Mouse (Mus musculus) common myeloid progenitor, adult 5-6 weeks (primary cell): ENCODE results near the gene Wdr91. TPM values are rescaled to one million over a fixed set of nuclear protein-coding genes. Genes with fewer than 3 reads are reported as not detected.

Experiments
- ATAC-seq: replicated peaks from 2 replicates; pipeline ENCODE4 v1.8.0; 2016; ENCODE audit warnings: low read depth, mild to moderate bottlenecking, moderate TSS enrichment, inconsistent platforms; ENCODE audit not compliant: poor library complexity, severe bottlenecking
- total RNA-seq: library from RNA; stranded (forward); fragments of 200-1000, 187-1606 nt; gene quantifications from 2 replicates; pipeline ENCODE4 v1.2.3, GENCODE M21; 2017

Wdr91 gene
- total RNA-seq, 1 experiment from 2014 or later, result 25.1 TPM

- ATAC-seq, result no peak
Measured at GRCm38 (mm10) chr6:34920631-34921030, 10.0 kb upstream of the Wdr91 start.

- no peak for ATAC-seq
Measured at GRCm38 (mm10) chr6:34919956-34920355, 9.3 kb upstream of the Wdr91 start, which contains the start of gene Stra8. Gene Stra8 (plus strand): TSS chr6:34920163.

DNA sequence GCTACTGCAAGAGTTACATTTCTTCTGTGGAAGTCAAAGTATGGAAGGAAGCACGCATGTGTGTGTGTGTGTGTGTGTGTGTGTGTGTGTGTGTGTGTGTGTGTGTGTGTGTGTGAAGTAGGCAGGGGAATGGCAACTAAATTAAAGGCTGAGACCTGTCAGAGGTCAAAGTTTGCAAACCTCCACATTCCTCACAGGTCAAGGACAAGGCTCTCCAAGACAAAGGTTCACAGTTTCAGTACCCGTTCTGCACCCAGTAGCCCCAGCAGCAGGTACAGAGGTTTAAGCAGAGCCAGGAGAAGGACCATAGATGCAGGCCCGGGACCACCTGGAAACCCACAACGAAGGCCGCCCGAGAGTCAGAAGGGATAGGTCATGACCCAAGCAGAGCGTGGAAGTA, 8.5 kb upstream of the Wdr91 start:
- no peak for ATAC-seq

- no peak for ATAC-seq
Measured at GRCm38 (mm10) chr6:34914462-34914861, 3.8 kb upstream of the Wdr91 start.

- no peak for ATAC-seq
Measured at GRCm38 (mm10) chr6:34913341-34914040, 2.8 kb upstream of the Wdr91 start.

DNA sequence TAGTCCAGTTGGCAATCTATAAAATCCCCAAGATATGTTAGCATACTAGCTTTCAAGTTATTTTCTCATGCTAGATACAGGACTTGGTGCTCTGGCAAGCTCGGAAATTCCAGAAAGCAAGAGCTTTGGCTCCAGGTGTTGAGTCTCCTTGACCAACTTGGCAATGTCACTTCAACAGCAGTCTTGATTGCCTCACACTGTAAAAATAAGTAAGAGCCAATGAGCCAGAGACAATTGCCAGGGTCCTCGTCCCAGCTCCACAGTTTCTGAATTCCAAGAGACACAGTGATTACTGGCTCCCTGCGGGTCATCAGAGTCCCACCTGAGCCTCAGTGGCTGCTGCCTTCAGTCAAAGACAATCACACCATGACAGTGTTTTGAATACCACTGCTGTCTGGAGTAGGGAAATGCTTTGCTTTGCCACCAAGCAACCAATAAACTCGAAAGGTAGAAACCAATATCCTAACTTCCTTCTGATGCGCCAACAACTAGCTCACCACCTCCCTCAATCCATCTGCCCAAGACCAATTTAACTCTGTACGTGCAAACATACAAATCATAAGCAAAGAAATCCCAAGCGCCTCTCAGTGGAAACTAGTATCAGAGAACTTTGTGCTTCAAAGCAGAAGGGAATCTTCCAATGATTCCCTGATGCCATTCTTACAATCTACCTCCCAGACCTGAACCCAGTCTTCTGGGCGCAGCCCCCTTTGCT, 888 bp downstream of the Wdr91 start:
- ATAC-seq, result no peak

- no peak for ATAC-seq
Measured at GRCm38 (mm10) chr6:34907696-34908260, 2.9 kb downstream of the Wdr91 start.

DNA sequence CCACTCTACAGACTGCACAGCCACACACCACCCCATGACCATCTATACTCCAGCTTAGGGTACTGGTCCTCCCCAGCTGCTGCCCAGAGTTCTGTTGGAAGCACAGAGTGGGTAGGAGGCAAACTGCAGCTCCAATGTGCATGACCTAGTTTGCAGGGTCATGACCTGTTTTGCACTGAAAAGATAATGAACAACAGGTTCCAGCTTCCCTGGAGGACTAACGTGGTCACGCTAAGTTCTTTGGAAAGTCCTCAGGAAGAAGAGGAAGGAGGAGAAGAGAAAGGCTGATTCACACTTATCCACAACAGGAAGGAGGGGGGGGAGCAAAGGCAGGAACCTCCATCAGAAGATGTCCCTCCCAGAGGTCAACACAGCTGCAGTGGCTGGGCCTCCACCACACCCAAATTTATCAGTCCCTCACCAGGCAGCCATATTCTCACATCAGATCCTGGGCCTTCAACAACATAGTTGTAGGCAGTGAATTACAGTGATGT, 3.5 kb downstream of the Wdr91 start:
- no peak for ATAC-seq

DNA sequence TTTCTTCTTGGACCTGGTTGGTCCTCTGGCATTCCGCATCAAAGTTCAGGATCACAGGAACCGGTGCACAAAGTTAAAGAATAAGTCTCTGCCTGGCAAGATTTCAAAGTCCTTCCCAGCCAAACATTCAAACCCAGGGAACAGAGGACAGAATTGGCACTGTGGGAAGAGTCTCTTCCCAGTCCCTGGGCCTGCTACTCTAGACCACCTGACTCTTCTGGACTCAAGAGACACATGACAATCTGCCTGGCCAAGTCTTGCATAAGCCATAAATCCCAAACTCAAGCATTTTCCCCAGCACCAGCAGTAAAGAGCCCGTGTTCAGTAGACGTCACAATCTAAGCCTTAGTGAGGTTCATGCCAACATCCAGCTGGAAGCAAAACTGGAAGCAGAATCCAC, 4.0 kb downstream of the Wdr91 start:
- no peak for ATAC-seq

DNA sequence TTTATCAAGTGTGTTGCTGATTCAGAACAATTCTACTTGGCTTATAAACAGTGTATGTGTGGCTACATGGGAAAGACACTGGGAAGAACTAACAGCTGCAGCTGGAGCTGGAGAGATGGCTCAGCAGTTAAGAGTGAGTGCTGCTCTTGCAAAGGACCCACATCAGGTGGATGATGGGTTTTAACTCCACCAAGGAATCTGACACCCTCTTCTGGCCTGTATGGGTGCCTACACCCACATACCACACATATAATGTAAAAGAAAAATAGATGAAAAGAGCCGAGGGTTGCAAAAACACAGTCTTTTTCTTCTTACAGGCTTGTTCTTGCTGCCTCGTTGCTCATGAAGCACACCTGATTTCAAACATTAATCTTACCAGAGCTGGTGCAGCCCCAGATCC, 4.6 kb downstream of the Wdr91 start:
- ATAC-seq, result no peak

DNA sequence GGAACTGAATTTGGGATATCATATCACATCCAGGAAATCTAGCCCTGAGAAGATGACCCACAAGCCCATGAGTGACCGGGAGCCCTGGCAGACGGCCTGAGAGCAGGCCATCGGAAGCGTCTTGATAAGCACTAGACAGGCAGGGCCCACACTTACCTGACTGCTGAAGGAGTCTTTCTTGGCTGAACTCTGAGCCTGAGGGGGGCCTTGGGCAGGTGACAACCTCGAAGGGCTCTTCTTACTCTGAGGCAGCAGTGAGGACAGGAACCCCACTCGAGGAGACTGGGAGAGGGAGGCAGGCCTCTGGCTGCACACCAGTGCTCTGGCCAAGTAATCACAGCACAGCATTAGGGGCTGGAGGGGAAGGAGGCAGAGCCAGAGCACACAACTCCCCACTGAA, 6.3 kb downstream of the Wdr91 start:
- ATAC-seq, result no peak

DNA sequence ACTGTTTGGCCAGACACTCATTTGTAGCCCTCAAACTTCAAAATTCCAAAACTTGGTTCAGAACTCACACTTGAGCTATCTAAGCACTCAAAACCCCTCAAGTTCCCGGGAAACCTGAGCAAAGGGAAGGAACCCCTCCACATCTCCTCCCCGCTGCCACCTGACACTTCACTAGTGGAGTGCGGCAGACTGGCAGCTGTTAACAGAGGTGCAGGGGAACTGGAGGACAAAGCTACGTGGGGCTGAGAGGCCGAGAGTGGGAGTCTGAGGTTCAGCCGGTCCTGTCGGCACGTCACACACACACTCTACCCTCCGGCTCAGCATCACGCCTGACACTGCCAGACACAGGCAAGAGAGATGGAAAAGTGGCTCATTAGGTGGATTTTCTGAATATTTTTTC, 6.8 kb downstream of the Wdr91 start:
- no peak for ATAC-seq

GRCm38 (mm10) chr6:34903441-34903840, 7.2 kb downstream of the Wdr91 start:
- no peak for ATAC-seq

- no peak for ATAC-seq
Measured at GRCm38 (mm10) chr6:34902578-34902977, 8.1 kb downstream of the Wdr91 start.

- peak; percentile 50 for ATAC-seq
Measured at GRCm38 (mm10) chr6:34901911-34902444, 8.7 kb downstream of the Wdr91 start.

- no peak for ATAC-seq
Measured at GRCm38 (mm10) chr6:34900990-34901389, 9.7 kb downstream of the Wdr91 start.

GRCm38 (mm10) chr6:34899127-34899526, 11.5 kb downstream of the Wdr91 start:
- ATAC-seq, result peak; percentile 78

- ATAC-seq, result no peak
Measured at GRCm38 (mm10) chr6:34896168-34896780, 14.4 kb downstream of the Wdr91 start.

GRCm38 (mm10) chr6:34895569-34895968, 15.1 kb downstream of the Wdr91 start:
- no peak for ATAC-seq

DNA sequence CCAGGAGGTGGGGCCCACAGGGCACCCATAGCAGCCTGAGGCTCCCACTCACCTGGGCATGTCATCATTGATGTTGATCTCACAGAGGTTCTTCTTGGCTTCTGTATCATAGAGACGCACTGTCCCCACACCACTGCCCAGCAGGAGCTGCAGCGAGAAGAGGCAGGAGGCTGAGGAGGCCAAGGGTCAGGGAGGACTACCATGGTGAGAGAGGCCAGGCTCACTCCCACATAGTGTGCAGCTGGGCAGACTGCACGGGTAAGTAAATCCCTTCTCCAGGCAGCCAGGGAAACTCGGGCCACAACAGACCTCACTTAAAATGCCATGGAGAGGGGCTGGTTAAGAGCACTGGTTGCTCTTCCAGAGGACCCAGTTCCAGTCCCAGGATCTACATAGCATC, 21.5 kb downstream of the Wdr91 start:
- ATAC-seq, result no peak
